Mouse (Mus musculus) left cerebral cortex, adult 18-20 months (tissue): ENCODE measurements around the gene Abca5. TPM values are rescaled to one million over a fixed set of nuclear protein-coding genes. Genes with fewer than 3 reads are reported as not detected.

Source experiments
- DNase-seq, 2 experiments: peaks; one replicate each; pipeline ENCODE4 v3.0.0; 2021 to 2022; ENCODE audit warnings: low spot score in 2 of 2, mixed read lengths in 1 of 2
- total RNA-seq, 2 experiments: library from RNA; stranded (reverse); gene quantifications; 2 replicates each; pipeline ENCODE4 v1.2.3; 2021

Abca5 gene
- total RNA-seq, 2 experiments from 2014 or later = 48.0 to 55.0 TPM

- DNase-seq = no peak
These were observed 30.9 kb downstream of the Abca5 start for GRCm38 (mm10) chr11:110306475-110307168.

GRCm38 (mm10) chr11:110303411-110303810 is 34.1 kb downstream of the Abca5 start:
- DNase-seq = no peak

- no peak for DNase-seq
These were observed 39.5 kb downstream of the Abca5 start for GRCm38 (mm10) chr11:110297917-110298533.

- DNase-seq = no peak
These were observed 46.9 kb downstream of the Abca5 start for GRCm38 (mm10) chr11:110290586-110290985.

GRCm38 (mm10) chr11:110288423-110288822 is 49.1 kb downstream of the Abca5 start:
- no peak for DNase-seq

GRCm38 (mm10) chr11:110287694-110288093 is 49.8 kb downstream of the Abca5 start:
- DNase-seq = no peak

GRCm38 (mm10) chr11:110286331-110286730 is 51.2 kb downstream of the Abca5 start:
- DNase-seq = no peak

GRCm38 (mm10) chr11:110284849-110285248 is 52.7 kb downstream of the Abca5 start:
- no peak for DNase-seq

GRCm38 (mm10) chr11:110284185-110284787 is 53.2 kb downstream of the Abca5 start:
- no peak for DNase-seq

GRCm38 (mm10) chr11:110274794-110275193 is 62.7 kb downstream of the Abca5 start:
- no peak for DNase-seq

- peak; percentile 38 to 65 for DNase-seq
These were observed 65.8 kb downstream of the Abca5 start for GRCm38 (mm10) chr11:110271745-110272144.

GRCm38 (mm10) chr11:110268244-110268844 is 69.2 kb downstream of the Abca5 start:
- DNase-seq = peak; percentile 85 to 94

- no peak for DNase-seq
These were observed 70.3 kb downstream of the Abca5 start for GRCm38 (mm10) chr11:110267232-110267631.

GRCm38 (mm10) chr11:110266757-110267156 is 70.8 kb downstream of the Abca5 start:
- DNase-seq = no peak

- DNase-seq = no peak
These were observed 75.6 kb downstream of the Abca5 start for GRCm38 (mm10) chr11:110261867-110262266.

GRCm38 (mm10) chr11:110257911-110258310 is 79.6 kb downstream of the Abca5 start:
- DNase-seq = no peak

- no peak for DNase-seq
These were observed 80.5 kb downstream of the Abca5 start for GRCm38 (mm10) chr11:110257061-110257460.

- no peak for DNase-seq
These were observed 85.3 kb downstream of the Abca5 start for GRCm38 (mm10) chr11:110252256-110252655.

GRCm38 (mm10) chr11:110251534-110251933 is 86.0 kb downstream of the Abca5 start, which contains the start of gene Abca6:
Abca6 (minus strand) TSS chr11:110251776.
- DNase-seq = no peak

- no peak for DNase-seq
These were observed 92.8 kb downstream of the Abca5 start for GRCm38 (mm10) chr11:110244730-110245129.

GRCm38 (mm10) chr11:110237466-110237865 is 100.0 kb downstream of the Abca5 start:
- no peak for DNase-seq

GRCm38 (mm10) chr11:110232975-110233374 is 104.5 kb downstream of the Abca5 start:
- DNase-seq = no peak
